Mouse (Mus musculus) intestine, postnatal 0 days (tissue): ENCODE results near the gene Ltb. TPM values are rescaled to one million over a fixed set of nuclear protein-coding genes. Genes with fewer than 3 reads are reported as not detected.
"Not testable (repeated sequence)": the region's sequence is repeated elsewhere in the genome, so short reads cannot be mapped to it uniquely, and the experiment has no call there.

Experiments
- ATAC-seq: fragments of 200-750 bp; cut with Nextera tagmentation; 2 replicates; pipeline ENCODE4 v1.8.0; 2017; ENCODE audit warnings: mild to moderate bottlenecking, moderate TSS enrichment, moderate library complexity
- H3K27ac ChIP-seq: fragments of 300-500 bp; sonication (generic); 2 replicates; pipeline ENCODE4 v1.5.1; 2014; ENCODE audit warnings: mild to moderate bottlenecking, low read depth, low read length, moderate library complexity
- H3K27me3 ChIP-seq: fragments of 300-500 bp; sonication (generic); replicated peaks from 2 replicates; pipeline ENCODE4 v1.6.1; 2014; ENCODE audit warnings: low read length, mixed read lengths; ENCODE audit not compliant: control insufficient read depth, insufficient read depth
- H3K36me3 ChIP-seq: fragments of 300-500 bp; sonication (generic); 2 replicates; pipeline ENCODE4 v1.6.1; 2014; ENCODE audit warnings: mild to moderate bottlenecking, moderate library complexity; ENCODE audit not compliant: control insufficient read depth, insufficient read depth
- H3K4me1 ChIP-seq: fragments of 300-500 bp; sonication (generic); replicated peaks from 2 replicates; pipeline ENCODE4 v1.6.1; 2014; ENCODE audit warnings: antibody characterized with exemption, low read length, mixed read lengths; ENCODE audit not compliant: control insufficient read depth, insufficient read depth
- H3K4me2 ChIP-seq: fragments of 300-500 bp; sonication (generic); replicated peaks from 2 replicates; pipeline ENCODE4 v1.6.1; 2014; ENCODE audit warnings: low read depth, mild to moderate bottlenecking, moderate library complexity
- H3K4me3 ChIP-seq: fragments of 300-500 bp; sonication (generic); 2 replicates; pipeline ENCODE4 v1.5.1; 2014; ENCODE audit warnings: low read depth, low read length
- H3K9ac ChIP-seq: fragments of 300-500 bp; sonication (generic); 2 replicates; pipeline ENCODE4 v1.6.1; 2014; ENCODE audit warnings: mild to moderate bottlenecking, low read depth, low read length
- H3K9me3 ChIP-seq: fragments of 300-500 bp; sonication (generic); 2 replicates; pipeline ENCODE4 v1.6.1; 2016; ENCODE audit warnings: mixed run types; ENCODE audit not compliant: control insufficient read depth
- CTCF ChIP-seq: sonication (generic); IDR thresholded peaks from 2 replicates; pipeline ENCODE4 v1.5.1; 2016; ENCODE audit warnings: low read depth, mild to moderate bottlenecking, control low read depth, antibody characterized with exemption, moderate library complexity
- WGBS: fragments of 180-500 bp; shearing (Covaris S2); extraction: QIAGEN DNeasy Blood & Tissue Kit; methylation state at CpG from one replicate; pipeline ENCODE4 v1.1.7; 2014; 5-methylcytosine and 5-hydroxymethylcytosine counted together
- polyA plus RNA-seq: library from polyadenylated mRNA; unstranded; fragments of >200 nt; fragmentation: Nextera tagmentation; extraction: Ambion mirVana; gene quantifications from 2 replicates; pipeline ENCODE4 v1.2.1, GENCODE M21; 2015

Ltb gene
- polyA plus RNA-seq, 1 experiment from 2014 or later: 1.7 TPM

DNA sequence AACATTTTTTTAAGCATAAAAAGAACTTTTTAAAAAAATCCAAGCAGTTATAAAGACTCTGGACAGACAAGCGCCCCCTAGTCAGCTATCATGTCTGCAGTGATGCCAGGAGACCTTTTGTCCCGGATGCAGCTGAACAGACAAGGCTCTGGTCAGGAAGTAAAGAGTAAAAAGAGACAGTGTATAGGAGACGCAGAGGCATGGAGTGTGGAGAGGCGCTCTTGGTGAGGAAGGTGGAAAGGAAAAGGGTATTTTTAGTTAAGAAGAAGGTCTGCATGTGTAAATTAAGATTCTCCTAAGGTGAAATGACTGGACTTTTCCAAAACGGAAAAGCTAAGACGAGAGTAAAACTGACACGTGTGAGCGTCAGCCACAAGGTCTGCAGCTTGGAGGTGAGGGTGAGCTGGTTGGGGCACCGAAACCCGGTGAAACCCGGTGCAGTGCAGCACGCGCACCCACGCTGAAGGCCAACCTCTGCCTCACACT lies 32.4 kb downstream of the Ltb start:
- WGBS: 80% methylated on average over 14 of the region's 14 CpGs
- TF ChIP-seq CTCF: 0 out of 2 replicates have a peak, but pooled peaks have one; percentile 8
- Histone ChIP-seq H3K36me3 (peaks cover 60% of the 10 kb centered on the region), H3K4me3 (no peak overlapping the region), H3K27ac (no peak overlapping the region), H3K9ac (no peak overlapping the region), H3K27me3 (no peaks in the 10 kb centered on the region), H3K9me3 (no peaks in the 10 kb centered on the region), H3K4me1 (no peaks in the 10 kb centered on the region), H3K4me2 (no peak overlapping the region)
- ATAC-seq: no peak

DNA sequence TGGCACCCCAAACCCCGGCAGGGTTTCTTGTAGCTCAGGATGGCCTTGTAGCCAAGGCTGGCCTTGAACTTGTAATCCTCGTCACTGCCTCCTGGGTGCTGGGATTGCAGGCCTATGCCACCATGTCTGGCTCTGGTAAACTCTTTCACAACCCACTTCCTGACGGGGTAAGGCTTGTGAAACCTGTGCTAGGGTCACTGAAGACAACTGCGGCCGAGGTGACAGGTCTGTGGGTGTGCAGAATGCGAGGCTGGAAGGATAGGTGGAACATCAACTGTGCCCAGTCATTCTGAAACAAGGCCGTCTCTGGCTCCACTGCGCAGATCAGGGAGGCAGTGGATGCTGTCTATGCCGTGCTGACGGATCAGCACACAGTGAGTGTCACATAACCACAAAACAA lies 36.8 kb downstream of the Ltb start:
- Histone ChIP-seq H3K36me3 (peaks cover 51% of the 10 kb centered on the region), H3K4me3 (no peak overlapping the region), H3K4me2 (no peak overlapping the region), H3K27me3 (no peaks in the 10 kb centered on the region), H3K27ac (no peak overlapping the region), H3K9me3 (no peaks in the 10 kb centered on the region), H3K9ac (no peak overlapping the region), H3K4me1 (no peaks in the 10 kb centered on the region; the same call in 1 of the 2 replicates)
- WGBS: 94% methylated on average over 10 of the region's 10 CpGs
- TF ChIP-seq CTCF: no peak
- ATAC-seq: no peak

DNA sequence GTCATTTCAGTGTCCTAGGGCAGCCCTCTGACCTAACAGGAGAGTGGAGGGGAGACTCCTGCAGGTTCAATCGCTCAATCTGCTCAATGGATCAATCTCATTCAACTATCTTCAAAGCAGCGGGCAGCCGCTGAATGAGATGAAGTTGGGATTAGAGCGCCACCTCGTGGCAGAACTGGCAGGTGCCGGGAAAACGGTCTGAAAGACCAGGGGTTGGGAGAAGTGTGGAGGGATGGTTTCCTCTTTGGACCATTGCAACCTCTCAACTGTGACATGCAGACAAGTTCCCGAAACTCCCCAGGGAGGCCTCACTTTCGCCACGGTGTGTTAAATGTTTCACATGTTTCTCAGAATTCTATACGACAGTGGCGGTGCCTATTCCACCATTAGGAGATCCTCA lies 37.8 kb downstream of the Ltb start:
- Histone ChIP-seq H3K9me3 (no peaks in the 10 kb centered on the region), H3K36me3 (peaks cover 51% of the 10 kb centered on the region), H3K4me3 (no peak overlapping the region), H3K27me3 (no peaks in the 10 kb centered on the region), H3K27ac (0 out of 2 replicates have a peak overlapping the region, but pooled peaks have one; percentile 15), H3K9ac (no peak overlapping the region), H3K4me1 (no peaks in the 10 kb centered on the region; the same call in 1 of the 2 replicates), H3K4me2 (peak overlapping the region; percentile 17; the same call in 1 of the 2 replicates)
- ATAC-seq: no peak
- 14% methylated on average over 12 of the region's 12 CpGs for WGBS
- peak; percentile 94 for TF ChIP-seq CTCF

DNA sequence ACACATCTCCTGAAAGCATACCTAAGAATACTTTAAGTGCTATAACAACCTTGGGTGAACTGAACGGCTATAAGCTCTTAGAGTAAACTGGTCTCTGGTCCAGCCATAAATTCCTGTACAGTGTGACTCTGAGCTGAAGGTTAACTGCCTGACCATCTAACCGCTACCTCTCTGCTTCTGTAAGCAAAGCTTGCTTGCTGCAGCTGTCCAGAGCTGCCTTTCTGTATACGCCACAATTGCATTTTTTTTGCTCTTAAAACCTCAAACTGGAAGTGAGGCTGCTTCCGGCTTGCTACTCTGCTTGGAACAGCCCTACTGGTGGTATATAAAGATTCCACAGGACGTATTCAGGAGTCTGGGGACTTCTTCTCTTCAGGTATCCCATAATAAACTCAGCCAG lies 38.4 kb downstream of the Ltb start:
- no peaks in the 10 kb centered on the region for H3K9me3 ChIP-seq
- H3K4me3 ChIP-seq: no peak overlapping the region
- H3K4me2 ChIP-seq: peak overlapping the region; percentile 17; the same call in 1 of the 2 replicates
- no peak for ATAC-seq
- 0 out of 2 replicates have a peak overlapping the region, but pooled peaks have one; percentile 15 for H3K27ac ChIP-seq
- peaks cover 49% of the 10 kb centered on the region for H3K36me3 ChIP-seq
- TF ChIP-seq CTCF: no peak
- 60% methylated on average over 5 of the region's 5 CpGs for whole genome bisulfite sequencing
- H3K27me3 ChIP-seq: no peaks in the 10 kb centered on the region
- H3K4me1 ChIP-seq: no peaks in the 10 kb centered on the region; the same call in 1 of the 2 replicates
- no peak overlapping the region for H3K9ac ChIP-seq

DNA sequence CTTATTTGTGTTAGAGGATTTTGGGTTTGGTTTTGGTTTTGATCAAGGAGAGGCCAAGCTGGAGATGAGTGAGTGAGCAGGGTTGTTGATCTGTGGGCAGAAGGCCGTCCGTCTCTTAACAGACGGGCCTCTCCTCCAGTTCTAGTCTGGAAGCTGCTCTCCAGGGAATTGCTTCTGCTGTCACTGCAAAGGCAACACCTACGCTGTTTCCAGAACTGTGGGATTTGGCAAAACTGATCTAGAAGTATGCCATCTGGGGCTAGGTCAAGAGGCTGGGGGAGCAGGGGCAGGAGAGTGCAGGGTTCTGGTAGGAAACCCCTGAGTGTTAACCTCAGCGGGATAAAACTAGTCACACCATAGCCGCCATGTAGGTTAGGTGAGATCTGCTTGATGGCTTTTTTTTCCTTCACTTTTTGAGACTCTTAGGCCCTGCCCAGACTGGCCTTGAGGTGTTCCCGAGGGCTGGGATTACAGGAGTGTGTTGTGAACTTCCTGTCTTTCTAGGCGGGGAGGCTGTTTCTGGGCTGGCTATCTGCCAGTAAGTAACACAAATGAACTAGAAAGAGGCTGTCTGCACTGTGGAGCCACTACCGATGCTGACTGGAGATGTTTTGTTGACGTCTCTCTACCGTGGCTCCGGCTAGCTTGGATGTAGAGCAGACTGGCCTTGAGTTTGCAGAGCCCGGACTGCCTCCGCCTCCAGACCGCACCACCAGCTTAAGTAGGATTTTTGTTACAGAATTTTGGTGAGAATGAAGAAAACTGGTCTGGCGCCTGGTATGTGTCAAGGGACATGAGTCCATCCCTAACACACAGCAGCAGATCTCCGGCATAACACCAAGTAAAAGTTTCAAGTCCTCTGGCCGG lies 39.1 kb downstream of the Ltb start, which contains the start of gene Atp6v1g2:
TSS of gene Atp6v1g2 (plus strand) at position 547 of the 867 bp plus-strand sequence.
- Histone ChIP-seq H3K9ac (peak within 1 kb of the TSS; percentile 72), H3K36me3 (peaks cover 48% of the 10 kb centered on the region), H3K27me3 (no peaks in the 10 kb centered on the region), H3K4me1 (no peaks in the 10 kb centered on the region; the same call in 1 of the 2 replicates), H3K27ac (peak within 1 kb of the TSS; percentile 91), H3K4me3 (peak within 1 kb of the TSS; percentile 61), H3K4me2 (peak within 1 kb of the TSS; percentile 84), H3K9me3 (no peaks in the 10 kb centered on the region)
- no peak for ATAC-seq
- 43% methylated on average over 18 of the region's 18 CpGs for WGBS
- no peak for TF ChIP-seq CTCF

DNA sequence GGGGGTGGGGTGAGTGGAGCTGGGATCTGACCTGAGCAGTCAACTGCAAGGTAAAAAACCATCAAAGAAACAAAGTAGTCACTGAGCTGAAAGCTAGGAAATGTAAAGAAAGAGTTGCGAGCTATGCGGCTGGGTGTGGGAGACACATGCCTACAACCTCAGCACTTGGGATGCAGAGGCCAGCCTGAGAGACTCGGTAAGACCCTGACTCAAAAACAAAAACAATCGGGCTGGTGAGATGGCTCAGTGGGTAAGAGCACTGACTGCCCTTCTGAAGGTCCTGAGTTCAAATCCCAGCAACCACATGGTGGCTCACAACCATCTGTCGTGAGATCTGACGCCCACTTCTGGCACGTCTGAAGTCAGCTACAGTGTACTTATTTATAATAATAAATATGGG lies 39.9 kb downstream of the Ltb start:
- not testable (repeated sequence) for H3K4me3 ChIP-seq

More for the DNA sequence above, 39.9 kb downstream of the Ltb start:
- ATAC-seq, H3K9ac ChIP-seq, H3K27me3 ChIP-seq, H3K4me1 ChIP-seq, H3K9me3 ChIP-seq: not testable (repeated sequence)
- 0 out of 2 replicates have a peak overlapping the region, but pooled peaks have one; percentile 91 for H3K27ac ChIP-seq
- peak overlapping the region; percentile 84; the same call in 1 of the 2 replicates for H3K4me2 ChIP-seq
- WGBS: 73% methylated on average over 7 of the region's 7 CpGs
- H3K36me3 ChIP-seq: peaks cover 41% of the 10 kb centered on the region
